Mouse (Mus musculus) thymus, adult 2 months (tissue): ENCODE measurements around the gene Agrp.

Experiments used
- CTCF ChIP-seq: fragments of 200-500 bp; IDR thresholded peaks from 2 replicates; pipeline ENCODE4 v1.5.1; 2012; ENCODE audit warnings: mild to moderate bottlenecking, control low read depth, low read length, moderate library complexity, borderline replicate concordance; ENCODE audit not compliant: control insufficient read depth, poor library complexity, insufficient read depth; ENCODE audit errors: extremely low read depth
- POLR2A ChIP-seq: fragments of 200-500 bp; IDR thresholded peaks from 2 replicates; pipeline ENCODE4 v1.6.1; 2012; ENCODE audit warnings: mild to moderate bottlenecking, low read length, control low read depth, moderate library complexity; ENCODE audit not compliant: control insufficient read depth, poor library complexity, insufficient read depth; ENCODE audit errors: extremely low read depth

DNA sequence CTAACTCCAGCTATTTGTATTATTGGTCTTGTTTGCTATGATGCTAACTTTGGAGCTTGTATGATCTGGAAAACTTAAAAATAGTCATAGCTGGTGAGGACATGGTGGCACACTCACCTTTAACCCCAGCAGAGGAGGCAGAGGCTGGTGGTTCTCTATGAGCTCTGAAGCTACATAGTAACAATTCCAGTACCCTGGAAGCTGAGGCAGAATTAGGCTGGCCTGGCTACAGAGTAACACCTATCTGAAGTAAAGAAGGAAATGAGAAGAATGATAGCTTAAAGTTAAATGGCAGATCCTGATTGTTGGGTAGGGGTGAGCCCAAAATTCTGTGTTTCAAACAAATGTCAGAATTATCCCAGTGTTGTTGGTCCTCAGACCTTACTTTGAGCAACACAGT is 20.4 kb upstream of the Agrp start:
- TF ChIP-seq CTCF (no peak), POLR2A (no peak)
